ENCODE assay signal across 28 mouse cellular contexts in genomic region chr13:70547457-70547856, GRCm38 (mm10).
DNase-seq lines count a peak whose midpoint lies in the region; ATAC-seq lines count a peak whose summit lies in the region.
"Had no signal": no experiment of that assay in that cellular context is flagged by ENCODE, and none has a peak within 500 bp of the region (broad histone marks: within the 10 kb centered on the region; RNA-seq: fewer than 3 reads in every experiment).

No protein-coding gene starts in this region.

- no peak overlapping the region for H3K4me2 ChIP-seq in neural tube, embryonic 13.5 days
- H3K4me2 ChIP-seq in midbrain, embryonic 13.5 days (replicated peaks), result peak overlapping the region; percentile 26; the same call in 1 of the 2 replicates
- H3K4me2 ChIP-seq: embryonic facial prominence, embryonic 12.5 days; forebrain, embryonic 15.5 days; heart, embryonic 13.5 days; limb, embryonic 15.5 days; liver, embryonic 15.5 days; lung, embryonic 15.5 days; stomach, embryonic 15.5 days had no signal

- H3K27me3 ChIP-seq in neural tube, embryonic 13.5 days, result no peaks in the 10 kb centered on the region
- no peaks in the 10 kb centered on the region for H3K27me3 ChIP-seq in midbrain, embryonic 13.5 days
- H3K27me3 ChIP-seq: embryonic facial prominence, embryonic 12.5 days; forebrain, embryonic 15.5 days; heart, embryonic 13.5 days; limb, embryonic 15.5 days; liver, embryonic 15.5 days; lung, embryonic 15.5 days; stomach, embryonic 15.5 days had no signal

- H3K9me3 ChIP-seq in neural tube, embryonic 13.5 days, result no peaks in the 10 kb centered on the region
- H3K9me3 ChIP-seq in midbrain, embryonic 13.5 days, result no peaks in the 10 kb centered on the region
- H3K9me3 ChIP-seq: embryonic facial prominence, embryonic 12.5 days; forebrain, embryonic 15.5 days; heart, embryonic 13.5 days; limb, embryonic 15.5 days; liver, embryonic 15.5 days; lung, embryonic 15.5 days; stomach, embryonic 15.5 days had no signal

- peak overlapping the region; percentile 9; the same call in 1 of the 2 replicates for H3K27ac ChIP-seq in neural tube, embryonic 13.5 days (replicated peaks)
- peak overlapping the region; percentile 35; the same call in 1 of the 2 replicates for H3K27ac ChIP-seq in midbrain, embryonic 13.5 days
- H3K27ac ChIP-seq: embryonic facial prominence, embryonic 12.5 days; forebrain, embryonic 15.5 days; heart, embryonic 13.5 days; kidney, postnatal 0 days; left cerebral cortex, adult 2 months; limb, embryonic 15.5 days; liver, embryonic 15.5 days; lung, embryonic 15.5 days; stomach, embryonic 15.5 days had no signal

- H3K4me3 ChIP-seq in neural tube, embryonic 13.5 days, result no peak overlapping the region
- H3K4me3 ChIP-seq in midbrain, embryonic 13.5 days (replicated peaks), result no peak overlapping the region
- H3K4me3 ChIP-seq: embryonic facial prominence, embryonic 12.5 days; forebrain, embryonic 15.5 days; heart, embryonic 13.5 days; left cerebral cortex, adult 2 months; limb, embryonic 15.5 days; liver, embryonic 15.5 days; lung, embryonic 15.5 days; myocyte; stomach, embryonic 15.5 days had no signal

- WGBS in neural tube, embryonic 13.5 days, result 25% methylated on average over 3 of the region's 3 CpGs
- WGBS in midbrain, embryonic 13.5 days, result 22% methylated on average over 3 of the region's 3 CpGs

- H3K36me3 ChIP-seq in neural tube, embryonic 13.5 days, result no peaks in the 10 kb centered on the region
- no peaks in the 10 kb centered on the region for H3K36me3 ChIP-seq in midbrain, embryonic 13.5 days
- H3K36me3 ChIP-seq: embryonic facial prominence, embryonic 12.5 days; forebrain, embryonic 15.5 days; G1E; heart, embryonic 13.5 days; limb, embryonic 15.5 days; liver, embryonic 15.5 days; lung, embryonic 15.5 days; stomach, embryonic 15.5 days had no signal

- no peak overlapping the region for H3K9ac ChIP-seq in neural tube, embryonic 13.5 days
- H3K9ac ChIP-seq in midbrain, embryonic 13.5 days (replicated peaks), result no peak overlapping the region; the same call in 1 of the 2 replicates
- H3K9ac ChIP-seq: embryonic facial prominence, embryonic 12.5 days; forebrain, embryonic 15.5 days; heart, embryonic 13.5 days; limb, embryonic 15.5 days; liver, embryonic 15.5 days; lung, embryonic 15.5 days; stomach, embryonic 15.5 days had no signal

- ATAC-seq in neural tube, embryonic 13.5 days (ENCODE audit: low read depth), result no peak; the same call in 1 of the 2 replicates
- ATAC-seq in midbrain, embryonic 13.5 days, result peak; percentile 71; the same call in 1 of the 2 replicates
- ATAC-seq: forebrain, embryonic 15.5 days had no signal

- peak; percentile 28 for DNase-seq in heart, adult 11 months
- no peak for DNase-seq in heart, adult 8-10 months (ENCODE audit: low spot score)
- no peak for DNase-seq in neural tube, embryonic 10.5 days (ENCODE audit: extremely low spot score, low spot score)
- peak; percentile 6 for DNase-seq in yolk sac, embryonic 10.5 days (ENCODE audit: low spot score)
- no peak for DNase-seq in lung, postnatal 36 days
- no peak for DNase-seq in thymus, postnatal 10 days (ENCODE audit: low spot score in 2 of 2)
- DNase-seq: adrenal gland, adult 2 months; cerebellum, adult 18-20 months; cerebellum, postnatal 14 days; gastrocnemius, postnatal 14 days; heart, adult 18-20 months; heart, postnatal 14 days; kidney, adult 2 months; lung, postnatal 4 days; thymus, postnatal 36 days had no signal

- peaks cover 11% of the 10 kb centered on the region for H3K4me1 ChIP-seq in neural tube, embryonic 13.5 days (replicated peaks)
- H3K4me1 ChIP-seq in midbrain, embryonic 13.5 days (replicated peaks), result peaks cover 9% of the 10 kb centered on the region
- H3K4me1 ChIP-seq: embryonic facial prominence, embryonic 12.5 days; limb, embryonic 15.5 days; liver, embryonic 15.5 days; lung, embryonic 15.5 days; stomach, embryonic 15.5 days had no signal

Comparison
In these comparisons a context has a peak if more than half of its experiments do, and no peak if none do; other contexts are left out.
1. DNase-seq: peak in heart, adult 11 months (single experiment) and yolk sac, embryonic 10.5 days (single experiment); none in heart, adult 8-10 months (single experiment), neural tube, embryonic 10.5 days (single experiment), lung, postnatal 36 days (single experiment) and thymus, postnatal 10 days (0 of 2).